Mouse (Mus musculus) layer of hippocampus, postnatal 36 days (tissue): ENCODE measurements at regions not wholly inside any gene's neighbourhood (a gene's known extent, or its start where the extent isn't known, plus 50 kb on each side); places are given as distances from the start of the nearest gene placed in this dataset.

Source experiments
- DNase-seq, 2 experiments: peaks; one replicate each; pipeline ENCODE4 v3.0.0; 2022

DNA sequence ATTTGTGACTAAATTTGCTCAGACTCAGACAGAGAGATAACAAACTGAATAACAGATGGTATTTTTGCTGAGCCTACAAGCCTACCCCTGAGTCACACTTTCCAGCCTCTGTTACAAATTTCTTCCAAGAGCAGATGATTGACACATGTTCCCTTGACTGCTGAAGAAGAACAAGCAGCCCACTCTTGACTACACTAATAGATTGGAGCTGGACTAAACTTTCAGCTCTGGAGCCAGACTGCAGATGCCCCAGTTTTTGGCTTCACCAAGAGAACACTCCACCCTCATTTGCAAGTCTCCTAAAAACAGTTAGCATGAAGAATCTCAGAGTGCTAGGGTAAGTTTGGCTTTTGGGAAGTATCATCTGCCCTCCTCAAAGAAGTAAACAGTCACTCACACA is 70.7 kb upstream of the Kif2b start:
- DNase-seq, result peak; percentile 9 to 19
